Mouse (Mus musculus): ENCODE measurements around the gene Gm21173.
"Not testable (repeated sequence)": the region's sequence is repeated elsewhere in the genome, so short reads cannot be mapped to it uniquely, and the experiment has no call there.

Gm21173 gene

GRCm38 (mm10) chrY:76761300-76761699 is at the start of gene Gm21173:
Gm21173 (plus strand) TSS chrY:76761600.
- not testable (repeated sequence) for DNase-seq
